Mouse (Mus musculus): ENCODE measurements around the gene Cfp. TPM values are rescaled to one million over a fixed set of nuclear protein-coding genes. Genes with fewer than 3 reads are reported as not detected.

Gene Cfp
- polyA plus RNA-seq, 1 experiment from 2014 or later, result 4.5 TPM

GRCm38 (mm10) chrX:20923506-20923905 lies 7.8 kb downstream of the Cfp start:
- Histone ChIP-seq H3K9ac (ENCODE audit: low read length) (no peak overlapping the region), H3K36me3 (ENCODE audit: control insufficient read depth, insufficient read depth, low read length) (no peaks in the 10 kb centered on the region), H3K4me3 (ENCODE audit: low read depth, low read length) (no peak overlapping the region), H3K27ac (ENCODE audit: low read depth, low read length) (no peak overlapping the region), H3K27me3 (ENCODE audit: control insufficient read depth, insufficient read depth, low read length) (no peaks in the 10 kb centered on the region), H3K9me3 (ENCODE audit: control insufficient read depth, low read length) (no peaks in the 10 kb centered on the region), H3K4me1 (replicated peaks; ENCODE audit: control insufficient read depth, insufficient read depth, low read length) (0 out of 2 replicates have a peak, but pooled peaks cover 2% of the 10 kb centered on the region), H3K4me2 (ENCODE audit: low read depth, low read length, severe bottlenecking) (no peak overlapping the region)
- WGBS, result 50% methylated on average over 1 of the region's 1 CpGs
- DNase-seq (ENCODE audit: low spot score) (no peak), ATAC-seq (replicated peaks; ENCODE audit: low FRiP score) (no peak)

- H3K9me3 ChIP-seq (ENCODE audit: control insufficient read depth, low read length), result no peaks in the 10 kb centered on the region
- no peaks in the 10 kb centered on the region for H3K27me3 ChIP-seq (ENCODE audit: control insufficient read depth, insufficient read depth, low read length)
- 36% methylated on average over 5 of the region's 5 CpGs for WGBS
- 0 out of 2 replicates have a peak, but pooled peaks cover 2% of the 10 kb centered on the region for H3K4me1 ChIP-seq (replicated peaks; ENCODE audit: control insufficient read depth, insufficient read depth, low read length)
- no peak overlapping the region; the same call in 1 of the 2 replicates for H3K9ac ChIP-seq (ENCODE audit: low read length)
- no peaks in the 10 kb centered on the region for H3K36me3 ChIP-seq (ENCODE audit: control insufficient read depth, insufficient read depth, low read length)
- peak overlapping the region; percentile 42; the same call in 1 of the 2 replicates for H3K4me3 ChIP-seq (ENCODE audit: low read depth, low read length)
- H3K27ac ChIP-seq (ENCODE audit: low read depth, low read length), result no peak overlapping the region
- peak overlapping the region; percentile 53 for H3K4me2 ChIP-seq (ENCODE audit: low read depth, low read length, severe bottlenecking)
- DNase-seq (ENCODE audit: low spot score) (no peak), ATAC-seq (replicated peaks; ENCODE audit: low FRiP score) (no peak)
These were observed 10.0 kb downstream of the Cfp start for GRCm38 (mm10) chrX:20921366-20921765.

DNA sequence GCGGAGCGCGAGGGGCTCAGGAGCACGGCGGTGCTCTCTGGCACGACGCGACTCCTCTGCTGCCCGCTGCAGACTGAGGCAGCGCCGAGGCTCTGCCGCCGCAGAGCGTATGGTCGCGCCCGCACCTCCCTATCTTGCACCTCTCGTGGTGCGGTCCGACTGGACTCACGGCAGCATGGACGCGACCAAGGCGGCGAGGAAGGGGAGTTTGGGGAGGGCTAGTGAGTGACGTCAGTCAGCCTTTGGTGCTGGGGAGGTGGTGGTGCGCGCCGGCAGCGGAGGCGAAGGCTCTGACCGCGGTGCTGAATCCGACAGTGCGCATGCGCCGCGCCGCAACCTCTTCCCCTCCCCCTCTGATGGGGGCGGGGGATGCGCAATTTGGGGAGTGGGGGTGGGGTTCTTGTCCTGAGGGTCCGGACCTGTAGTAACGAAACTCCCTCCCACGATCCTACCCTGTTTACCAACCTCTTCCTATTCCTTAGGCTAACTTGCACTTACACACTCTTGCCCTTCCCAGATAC lies 10.5 kb downstream of the Cfp start, which contains the start of gene Syn1:
Gene Syn1 (minus strand): TSS at position 161 of the 521 bp plus-strand sequence.
- peak within 1 kb of the TSS; percentile 53 for H3K4me2 ChIP-seq (ENCODE audit: low read depth, low read length, severe bottlenecking)
- WGBS, result 23% methylated on average over 31 of the region's 44 CpGs

DNA sequence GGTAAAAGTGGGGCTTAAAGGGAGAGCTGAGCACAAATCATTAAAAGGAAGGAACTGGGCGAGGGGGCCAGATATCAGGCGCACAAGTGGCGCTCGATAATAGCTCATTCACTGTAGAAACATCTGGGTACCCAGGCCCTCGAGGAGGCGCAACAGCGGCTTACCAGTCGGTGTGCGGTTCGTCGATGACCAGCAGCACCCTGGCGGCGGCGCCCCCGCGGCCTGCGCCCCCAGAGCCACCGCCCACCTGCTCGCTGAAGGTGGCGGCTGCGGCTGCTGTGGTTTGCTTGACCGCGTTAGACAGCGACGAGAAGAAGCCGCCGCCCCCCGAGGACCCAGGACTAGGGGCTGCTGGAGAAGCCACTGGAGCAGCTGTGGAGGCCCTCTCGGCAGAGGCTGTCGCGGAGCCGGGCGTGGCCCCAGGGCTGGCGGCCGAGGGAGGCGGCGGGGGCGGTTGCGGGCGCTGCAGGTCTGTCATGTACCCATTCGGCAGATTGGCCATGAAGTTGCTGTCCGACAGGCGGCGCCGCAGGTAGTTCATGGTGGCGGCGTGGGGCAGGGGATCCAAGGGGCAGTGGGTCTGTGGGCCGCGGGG lies 11.0 kb downstream of the Cfp start:
- Histone ChIP-seq H3K27ac (ENCODE audit: low read depth, low read length) (no peak overlapping the region), H3K4me2 (ENCODE audit: low read depth, low read length, severe bottlenecking) (peak overlapping the region; percentile 53), H3K4me1 (replicated peaks; ENCODE audit: control insufficient read depth, insufficient read depth, low read length) (0 out of 2 replicates have a peak, but pooled peaks cover 2% of the 10 kb centered on the region), H3K9me3 (ENCODE audit: control insufficient read depth, low read length) (no peaks in the 10 kb centered on the region), H3K36me3 (ENCODE audit: control insufficient read depth, insufficient read depth, low read length) (no peaks in the 10 kb centered on the region), H3K27me3 (ENCODE audit: control insufficient read depth, insufficient read depth, low read length) (no peaks in the 10 kb centered on the region), H3K4me3 (ENCODE audit: low read depth, low read length) (peak overlapping the region; percentile 42), H3K9ac (ENCODE audit: low read length) (peak overlapping the region; percentile 53)
- DNase-seq (ENCODE audit: low spot score) (no peak), ATAC-seq (replicated peaks; ENCODE audit: low FRiP score) (peak; percentile 66)
- WGBS, result 22% methylated on average over 43 of the region's 49 CpGs

More for the DNA sequence above, 10.5 kb downstream of the Cfp start, which contains the start of gene Syn1:
- DNase-seq (ENCODE audit: low spot score) (peak; percentile 92), ATAC-seq (replicated peaks; ENCODE audit: low FRiP score) (peak; percentile 98)
- Histone ChIP-seq H3K4me1 (replicated peaks; ENCODE audit: control insufficient read depth, insufficient read depth, low read length) (0 out of 2 replicates have a peak, but pooled peaks cover 2% of the 10 kb centered on the region), H3K9me3 (ENCODE audit: control insufficient read depth, low read length) (no peaks in the 10 kb centered on the region), H3K36me3 (ENCODE audit: control insufficient read depth, insufficient read depth, low read length) (no peaks in the 10 kb centered on the region), H3K9ac (ENCODE audit: low read length) (peak within 1 kb of the TSS; percentile 53), H3K27me3 (ENCODE audit: control insufficient read depth, insufficient read depth, low read length) (no peaks in the 10 kb centered on the region), H3K4me3 (ENCODE audit: low read depth, low read length) (peak within 1 kb of the TSS; percentile 42), H3K27ac (ENCODE audit: low read depth, low read length) (no peak within 1 kb of the TSS)

GRCm38 (mm10) chrX:20915075-20915474 lies 16.3 kb downstream of the Cfp start:
- Histone ChIP-seq H3K27ac (ENCODE audit: low read depth, low read length) (no peak overlapping the region), H3K9me3 (ENCODE audit: control insufficient read depth, low read length) (no peaks in the 10 kb centered on the region), H3K4me2 (ENCODE audit: low read depth, low read length, severe bottlenecking) (no peak overlapping the region), H3K9ac (ENCODE audit: low read length) (no peak overlapping the region), H3K27me3 (ENCODE audit: control insufficient read depth, insufficient read depth, low read length) (no peaks in the 10 kb centered on the region), H3K4me3 (ENCODE audit: low read depth, low read length) (no peak overlapping the region), H3K36me3 (ENCODE audit: control insufficient read depth, insufficient read depth, low read length) (no peaks in the 10 kb centered on the region), H3K4me1 (replicated peaks; ENCODE audit: control insufficient read depth, insufficient read depth, low read length) (0 out of 2 replicates have a peak, but pooled peaks cover 2% of the 10 kb centered on the region)
- DNase-seq (ENCODE audit: low spot score) (no peak), ATAC-seq (replicated peaks; ENCODE audit: low FRiP score) (no peak)

DNA sequence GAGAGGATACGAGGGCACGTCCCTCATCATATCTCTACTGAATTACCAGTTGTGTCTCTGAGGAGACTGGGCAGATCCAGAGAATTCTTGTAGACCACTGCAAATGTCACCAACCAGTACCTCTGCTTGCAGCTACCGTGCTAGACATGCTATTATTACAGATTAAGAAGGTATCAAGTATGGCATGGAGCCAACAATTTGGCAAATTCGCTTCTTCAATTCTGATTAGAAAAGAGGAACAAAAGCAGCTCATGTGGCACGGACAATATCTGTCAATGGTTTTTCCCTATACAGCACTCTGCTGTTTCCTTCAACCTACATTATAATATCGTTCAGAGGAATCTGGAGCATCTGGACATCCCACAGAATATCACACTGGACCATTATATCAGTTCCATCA lies 17.6 kb downstream of the Cfp start:
- Histone ChIP-seq H3K4me2 (ENCODE audit: low read depth, low read length, severe bottlenecking) (no peak overlapping the region), H3K9me3 (ENCODE audit: control insufficient read depth, low read length) (no peaks in the 10 kb centered on the region), H3K27ac (ENCODE audit: low read depth, low read length) (no peak overlapping the region), H3K9ac (ENCODE audit: low read length) (no peak overlapping the region), H3K27me3 (ENCODE audit: control insufficient read depth, insufficient read depth, low read length) (no peaks in the 10 kb centered on the region), H3K4me1 (replicated peaks; ENCODE audit: control insufficient read depth, insufficient read depth, low read length) (no peaks in the 10 kb centered on the region), H3K36me3 (ENCODE audit: control insufficient read depth, insufficient read depth, low read length) (no peaks in the 10 kb centered on the region), H3K4me3 (ENCODE audit: low read depth, low read length) (no peak overlapping the region)
- no peak for DNase-seq (ENCODE audit: low spot score)
- 83% methylated on average over 6 of the region's 6 CpGs for WGBS
- ATAC-seq (replicated peaks; ENCODE audit: low FRiP score), result no peak

- WGBS, result 40% methylated on average over 3 of the region's 3 CpGs
These were observed 21.3 kb downstream of the Cfp start for GRCm38 (mm10) chrX:20910074-20910473.

More at GRCm38 (mm10) chrX:20910074-20910473, 21.3 kb downstream of the Cfp start:
- Histone ChIP-seq H3K9ac (ENCODE audit: low read length) (no peak overlapping the region), H3K4me2 (ENCODE audit: low read depth, low read length, severe bottlenecking) (no peak overlapping the region), H3K9me3 (ENCODE audit: control insufficient read depth, low read length) (no peaks in the 10 kb centered on the region), H3K27me3 (ENCODE audit: control insufficient read depth, insufficient read depth, low read length) (no peaks in the 10 kb centered on the region), H3K36me3 (ENCODE audit: control insufficient read depth, insufficient read depth, low read length) (no peaks in the 10 kb centered on the region), H3K4me1 (replicated peaks; ENCODE audit: control insufficient read depth, insufficient read depth, low read length) (no peaks in the 10 kb centered on the region), H3K4me3 (ENCODE audit: low read depth, low read length) (no peak overlapping the region), H3K27ac (ENCODE audit: low read depth, low read length) (no peak overlapping the region)
- ATAC-seq (replicated peaks; ENCODE audit: low FRiP score) (no peak), DNase-seq (ENCODE audit: low spot score) (no peak)

Measured in forebrain, embryonic 11.5 days (tissue).